Mouse (Mus musculus): ENCODE results near the gene Mrpl52. TPM values are rescaled to one million over a fixed set of nuclear protein-coding genes. Genes with fewer than 3 reads are reported as not detected.
A peak's percentile ranks its signal among the peaks of the same experiment; 100 is the strongest.

Gene Mrpl52
- polyA plus RNA-seq, 1 experiment from 2014 or later = 300 TPM

DNA sequence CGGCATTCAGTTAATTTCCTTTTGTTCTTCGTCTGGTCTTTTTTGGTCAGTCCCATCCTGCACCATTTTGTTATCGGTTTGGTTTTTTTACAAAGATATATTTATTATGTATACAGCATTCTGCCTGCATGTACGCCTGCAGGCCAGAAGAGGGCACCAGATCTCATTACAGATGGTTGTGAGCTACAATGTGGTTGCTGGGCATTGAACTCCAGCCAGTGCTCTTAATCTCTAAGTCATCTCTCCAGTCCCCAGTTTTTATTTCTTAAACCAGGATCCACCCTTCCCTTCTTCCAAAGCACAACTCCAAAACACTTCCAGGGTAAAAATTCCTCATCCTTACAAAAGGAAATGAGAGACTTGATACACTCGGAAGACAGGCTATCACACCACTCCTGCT, 3.3 kb upstream of the Mrpl52 start:
- 69% methylated on average over 5 of the region's 5 CpGs for WGBS
- Histone ChIP-seq H3K27ac (ENCODE audit: low read depth, low read length) (no peak overlapping the region), H3K9me3 (ENCODE audit: control insufficient read depth) (no peaks in the 10 kb centered on the region), H3K4me3 (ENCODE audit: low read depth, low read length) (no peak overlapping the region), H3K4me1 (replicated peaks; ENCODE audit: control insufficient read depth, insufficient read depth, low read length) (no peaks in the 10 kb centered on the region), H3K4me2 (replicated peaks; ENCODE audit: low read depth) (no peak overlapping the region), H3K9ac (ENCODE audit: low read depth, low read length) (no peak overlapping the region), H3K27me3 (replicated peaks; ENCODE audit: control insufficient read depth, insufficient read depth, low read length) (no peaks in the 10 kb centered on the region), H3K36me3 (ENCODE audit: control insufficient read depth, insufficient read depth) (no peaks in the 10 kb centered on the region)
- no peak for ATAC-seq
- TF ChIP-seq CTCF (IDR thresholded peaks at IDR 0.05; ENCODE audit: low read depth) = peak; percentile 80

DNA sequence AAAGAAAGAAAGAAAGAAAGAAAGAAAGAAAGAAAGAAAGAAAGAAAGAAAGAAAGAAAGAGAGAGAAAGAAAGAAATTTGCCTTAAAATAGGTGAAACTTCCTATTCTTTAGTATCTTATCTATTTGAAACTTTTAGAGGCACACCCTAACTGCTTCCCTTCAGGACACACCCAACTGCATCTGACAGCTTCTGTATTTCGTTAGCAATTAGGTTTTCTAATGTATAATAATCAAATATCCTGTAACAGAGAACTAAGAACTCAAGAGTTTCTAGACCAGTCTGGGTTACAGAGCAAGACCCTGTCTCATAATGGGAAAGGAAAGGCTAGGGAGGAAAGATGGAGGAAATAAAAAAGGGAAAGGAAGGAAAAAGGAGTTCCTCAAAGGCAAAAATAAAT, 2.1 kb upstream of the Mrpl52 start:
- ATAC-seq = no peak
- H3K36me3 ChIP-seq (ENCODE audit: control insufficient read depth, insufficient read depth) = peaks cover 4% of the 10 kb centered on the region

GRCm38 (mm10) chr14:54425540-54425939, 1.2 kb upstream of the Mrpl52 start:
- Histone ChIP-seq H3K27me3 (replicated peaks; ENCODE audit: control insufficient read depth, insufficient read depth, low read length) (no peaks in the 10 kb centered on the region), H3K27ac (ENCODE audit: low read depth, low read length) (no peak overlapping the region), H3K4me2 (replicated peaks; ENCODE audit: low read depth) (no peak overlapping the region), H3K36me3 (ENCODE audit: control insufficient read depth, insufficient read depth) (peaks cover 4% of the 10 kb centered on the region), H3K4me1 (replicated peaks; ENCODE audit: control insufficient read depth, insufficient read depth, low read length) (no peaks in the 10 kb centered on the region), H3K4me3 (ENCODE audit: low read depth, low read length) (no peak overlapping the region), H3K9me3 (ENCODE audit: control insufficient read depth) (no peaks in the 10 kb centered on the region), H3K9ac (ENCODE audit: low read depth, low read length) (no peak overlapping the region)
- no peak for ATAC-seq
- WGBS = 81% methylated on average over 1 of the region's 1 CpGs
- no peak for TF ChIP-seq CTCF (IDR thresholded peaks at IDR 0.05; ENCODE audit: low read depth)

More for the DNA sequence above, 2.1 kb upstream of the Mrpl52 start:
- Histone ChIP-seq H3K27me3 (replicated peaks; ENCODE audit: control insufficient read depth, insufficient read depth, low read length) (no peaks in the 10 kb centered on the region), H3K4me1 (replicated peaks; ENCODE audit: control insufficient read depth, insufficient read depth, low read length) (no peaks in the 10 kb centered on the region), H3K4me2 (replicated peaks; ENCODE audit: low read depth) (no peak overlapping the region), H3K4me3 (ENCODE audit: low read depth, low read length) (no peak overlapping the region), H3K9me3 (ENCODE audit: control insufficient read depth) (no peaks in the 10 kb centered on the region), H3K27ac (ENCODE audit: low read depth, low read length) (no peak overlapping the region), H3K9ac (ENCODE audit: low read depth, low read length) (no peak overlapping the region)
- 53% methylated on average over 1 of the region's 1 CpGs for WGBS
- TF ChIP-seq CTCF (IDR thresholded peaks at IDR 0.05; ENCODE audit: low read depth) = no peak

GRCm38 (mm10) chr14:54426003-54426688, 563 bp upstream of the Mrpl52 start:
- peaks cover 4% of the 10 kb centered on the region for H3K36me3 ChIP-seq (ENCODE audit: control insufficient read depth, insufficient read depth)
- TF ChIP-seq CTCF (IDR thresholded peaks at IDR 0.05; ENCODE audit: low read depth) = no peak
- H3K27me3 ChIP-seq (replicated peaks; ENCODE audit: control insufficient read depth, insufficient read depth, low read length) = no peaks in the 10 kb centered on the region
- no peak for ATAC-seq
- H3K9ac ChIP-seq (ENCODE audit: low read depth, low read length) = peak overlapping the region; percentile 85
- WGBS = 33% methylated on average over 14 of the region's 14 CpGs
- H3K9me3 ChIP-seq (ENCODE audit: control insufficient read depth) = no peaks in the 10 kb centered on the region
- H3K4me1 ChIP-seq (replicated peaks; ENCODE audit: control insufficient read depth, insufficient read depth, low read length) = peaks cover 4% of the 10 kb centered on the region; the same call in 1 of the 2 replicates
- H3K4me2 ChIP-seq (replicated peaks; ENCODE audit: low read depth) = peak overlapping the region; percentile 75
- peak overlapping the region; percentile 99 for H3K4me3 ChIP-seq (ENCODE audit: low read depth, low read length)
- H3K27ac ChIP-seq (ENCODE audit: low read depth, low read length) = peak overlapping the region; percentile 65

DNA sequence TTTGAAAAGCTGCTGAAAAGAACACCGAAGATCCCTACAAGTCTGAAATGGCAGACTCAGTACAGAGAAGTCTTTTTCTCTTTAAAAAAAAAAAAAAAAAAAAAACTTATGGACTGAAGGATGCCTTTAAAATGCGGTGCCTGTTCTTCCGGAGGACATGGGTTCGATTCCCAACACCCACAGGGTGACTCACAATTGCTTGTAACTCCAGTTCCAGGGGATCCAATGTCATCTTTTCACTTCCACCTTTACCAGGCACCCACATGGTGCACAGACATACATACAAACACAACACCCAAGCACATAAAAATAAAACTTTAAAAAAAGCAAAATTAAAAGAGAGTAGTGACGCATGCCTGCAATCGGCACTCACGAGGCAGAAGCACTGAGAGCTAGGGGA, 987 bp downstream of the Mrpl52 start:
- Histone ChIP-seq H3K9me3 (ENCODE audit: control insufficient read depth) (no peaks in the 10 kb centered on the region), H3K4me3 (ENCODE audit: low read depth, low read length) (peak overlapping the region; percentile 99; the same call in 1 of the 2 replicates), H3K4me2 (replicated peaks; ENCODE audit: low read depth) (peak overlapping the region; percentile 75; the same call in 1 of the 2 replicates), H3K27ac (ENCODE audit: low read depth, low read length) (no peak overlapping the region), H3K4me1 (replicated peaks; ENCODE audit: control insufficient read depth, insufficient read depth, low read length) (peaks cover 5% of the 10 kb centered on the region; the same call in 1 of the 2 replicates), H3K36me3 (ENCODE audit: control insufficient read depth, insufficient read depth) (peaks cover 4% of the 10 kb centered on the region), H3K27me3 (replicated peaks; ENCODE audit: control insufficient read depth, insufficient read depth, low read length) (no peaks in the 10 kb centered on the region), H3K9ac (ENCODE audit: low read depth, low read length) (no peak overlapping the region)
- TF ChIP-seq CTCF (IDR thresholded peaks at IDR 0.05; ENCODE audit: low read depth) = no peak
- 86% methylated on average over 7 of the region's 7 CpGs for WGBS
- no peak for ATAC-seq

DNA sequence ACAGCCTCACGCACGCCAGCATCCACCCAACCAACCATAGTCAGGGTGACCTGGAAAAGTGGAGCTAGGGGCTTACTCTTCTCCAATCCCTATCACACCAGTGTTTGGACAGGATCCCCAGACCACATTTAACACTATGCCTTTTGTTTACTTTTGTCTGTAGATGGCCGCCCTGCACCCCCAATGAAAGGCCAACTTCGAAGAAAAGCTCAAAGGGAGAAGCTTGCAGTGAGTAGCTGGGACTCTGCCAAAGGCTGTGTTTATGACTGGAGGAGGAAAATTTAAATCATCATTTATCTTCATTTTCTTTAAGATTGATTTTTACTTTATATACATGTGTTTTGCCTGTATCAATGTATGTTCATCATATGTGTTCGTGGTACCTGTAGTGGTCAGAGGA, 1.7 kb downstream of the Mrpl52 start:
- no peak overlapping the region for H3K9ac ChIP-seq (ENCODE audit: low read depth, low read length)
- TF ChIP-seq CTCF (IDR thresholded peaks at IDR 0.05; ENCODE audit: low read depth) = no peak
- H3K36me3 ChIP-seq (ENCODE audit: control insufficient read depth, insufficient read depth) = peaks cover 4% of the 10 kb centered on the region
- no peak overlapping the region for H3K4me3 ChIP-seq (ENCODE audit: low read depth, low read length)
- no peaks in the 10 kb centered on the region for H3K27me3 ChIP-seq (replicated peaks; ENCODE audit: control insufficient read depth, insufficient read depth, low read length)
- ATAC-seq = no peak
- no peak overlapping the region for H3K4me2 ChIP-seq (replicated peaks; ENCODE audit: low read depth)
- peaks cover 5% of the 10 kb centered on the region; the same call in 1 of the 2 replicates for H3K4me1 ChIP-seq (replicated peaks; ENCODE audit: control insufficient read depth, insufficient read depth, low read length)
- H3K27ac ChIP-seq (ENCODE audit: low read depth, low read length) = no peak overlapping the region
- no peaks in the 10 kb centered on the region for H3K9me3 ChIP-seq (ENCODE audit: control insufficient read depth)
- 82% methylated on average over 5 of the region's 5 CpGs for whole genome bisulfite sequencing
